16 mouse cellular contexts compared by ENCODE assay signal in genomic region chr3:108790499-108790898, GRCm38 (mm10). TPM values are rescaled to one million over a fixed set of nuclear protein-coding genes. Genes with fewer than 3 reads are reported as not detected.
"Had no signal": no experiment of that assay in that cellular context is flagged by ENCODE, and none has a peak within 500 bp of the region (broad histone marks: within the 10 kb centered on the region; RNA-seq: fewer than 3 reads in every experiment).

No protein-coding gene starts in this region.

- H3K9me3 ChIP-seq: midbrain, embryonic 12.5 days; neural tube, embryonic 13.5 days had no signal

- DNase-seq: kidney, adult 2 months; kidney, postnatal 25 days; lung, adult 18-20 months; right cerebral cortex, postnatal 14 days; thymus, postnatal 4 days had no signal

- H3K9ac ChIP-seq: liver, embryonic 14.5 days; midbrain, embryonic 12.5 days; neural tube, embryonic 13.5 days had no signal

- H3K4me1 ChIP-seq: midbrain, embryonic 12.5 days had no signal

- H3K27me3 ChIP-seq: midbrain, embryonic 12.5 days; neural tube, embryonic 13.5 days had no signal

- H3K4me2 ChIP-seq: midbrain, embryonic 12.5 days; neural tube, embryonic 13.5 days had no signal

- H3K4me3 ChIP-seq: midbrain, embryonic 12.5 days; neural tube, embryonic 13.5 days had no signal

- ATAC-seq: intestine, embryonic 16.5 days; midbrain, embryonic 16.5 days had no signal

- H3K27ac ChIP-seq: liver, embryonic 14.5 days; midbrain, embryonic 12.5 days; neural tube, embryonic 13.5 days had no signal

RNA-seq across cellular contexts. Expression of gene Aknad1, which starts 51.0 kb away (rescaled TPM):
- total RNA-seq: layer of hippocampus, adult 18-20 months; layer of hippocampus, postnatal 10 days; left cerebral cortex, postnatal 36 days; liver, adult 2 months had no signal
- polyA plus RNA-seq: kidney, adult 2 months; liver, adult 2 months; lung, embryonic 16.5 days; midbrain, embryonic 16.5 days; neural tube, embryonic 13.5 days; small intestine, adult 2 months had no signal
